Mouse (Mus musculus): ENCODE data around the gene Spock1. TPM values are rescaled to one million over a fixed set of nuclear protein-coding genes. Genes with fewer than 3 reads are reported as not detected.

Gene Spock1
- polyA plus RNA-seq, 1 experiment from 2014 or later, result 1.6 TPM

DNA sequence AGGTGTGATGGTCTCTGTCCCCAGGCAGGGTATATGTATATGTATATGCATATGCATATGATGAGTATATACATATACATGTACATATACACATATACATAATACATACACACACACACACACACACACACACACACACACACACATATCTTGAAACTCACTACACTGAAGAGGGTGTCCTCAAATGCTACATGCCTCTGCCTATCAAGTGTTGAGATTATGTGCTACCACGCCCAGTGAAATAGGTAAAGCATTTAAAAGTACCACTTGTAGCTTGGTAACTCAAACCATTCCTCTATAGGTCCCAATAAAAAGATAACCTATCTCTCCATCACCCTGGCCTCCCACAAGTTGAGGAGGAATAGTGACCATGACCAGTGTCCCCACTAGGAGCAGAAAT lies 234.7 kb downstream of the Spock1 start:
- Histone ChIP-seq H3K4me2 (replicated peaks; ENCODE audit: low read depth) (no peak overlapping the region), H3K4me3 (ENCODE audit: low read depth, low read length) (no peak overlapping the region), H3K27ac (replicated peaks) (no peak overlapping the region), H3K9ac (ENCODE audit: low read length) (no peak overlapping the region), H3K9me3 (ENCODE audit: control insufficient read depth, low read length) (no peaks in the 10 kb centered on the region), H3K27me3 (ENCODE audit: control insufficient read depth, insufficient read depth, low read length) (no peaks in the 10 kb centered on the region), H3K36me3 (ENCODE audit: control insufficient read depth, insufficient read depth, low read length) (no peaks in the 10 kb centered on the region), H3K4me1 (replicated peaks; ENCODE audit: control insufficient read depth, insufficient read depth) (no peaks in the 10 kb centered on the region)
- ATAC-seq (ENCODE audit: low FRiP score, low TSS enrichment) (no peak), DNase-seq (ENCODE audit: low spot score) (no peak)
- TF ChIP-seq CTCF (IDR thresholded peaks at IDR 0.05; ENCODE audit: low read depth) (no peak), EP300 (optimal IDR thresholded peaks at IDR 0.05) (no peak)
- 82% methylated on average over 1 of the region's 1 CpGs for WGBS

DNA sequence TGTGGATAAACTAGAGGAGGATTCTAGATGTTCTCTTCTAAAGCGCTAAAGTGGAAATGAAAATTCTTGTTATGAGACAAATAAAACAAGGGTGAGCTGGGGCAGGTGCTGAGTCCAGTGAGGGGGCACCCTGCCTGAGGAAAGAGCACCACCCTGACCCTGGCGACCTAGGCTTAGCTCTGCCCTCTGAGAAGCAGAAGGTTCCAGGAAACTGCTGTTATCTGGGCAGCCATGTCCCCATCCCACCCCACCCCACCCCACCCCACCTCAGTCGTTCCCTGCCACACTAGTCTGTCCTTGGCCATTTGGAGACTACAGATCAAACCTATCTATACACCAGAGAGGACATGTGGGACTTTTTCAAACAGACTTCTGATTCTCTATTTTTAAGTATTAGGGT lies 235.4 kb downstream of the Spock1 start:
- Histone ChIP-seq H3K4me2 (replicated peaks; ENCODE audit: low read depth) (no peak overlapping the region), H3K27me3 (ENCODE audit: control insufficient read depth, insufficient read depth, low read length) (no peaks in the 10 kb centered on the region), H3K9ac (ENCODE audit: low read length) (no peak overlapping the region), H3K4me1 (replicated peaks; ENCODE audit: control insufficient read depth, insufficient read depth) (no peaks in the 10 kb centered on the region), H3K36me3 (ENCODE audit: control insufficient read depth, insufficient read depth, low read length) (no peaks in the 10 kb centered on the region), H3K9me3 (ENCODE audit: control insufficient read depth, low read length) (no peaks in the 10 kb centered on the region), H3K27ac (replicated peaks) (no peak overlapping the region), H3K4me3 (ENCODE audit: low read depth, low read length) (no peak overlapping the region)
- TF ChIP-seq EP300 (optimal IDR thresholded peaks at IDR 0.05), result no peak
- no peak for TF ChIP-seq CTCF (IDR thresholded peaks at IDR 0.05; ENCODE audit: low read depth)
- 68% methylated on average over 3 of the region's 3 CpGs for WGBS
- DNase-seq (ENCODE audit: low spot score) (no peak), ATAC-seq (ENCODE audit: low FRiP score, low TSS enrichment) (no peak)

DNA sequence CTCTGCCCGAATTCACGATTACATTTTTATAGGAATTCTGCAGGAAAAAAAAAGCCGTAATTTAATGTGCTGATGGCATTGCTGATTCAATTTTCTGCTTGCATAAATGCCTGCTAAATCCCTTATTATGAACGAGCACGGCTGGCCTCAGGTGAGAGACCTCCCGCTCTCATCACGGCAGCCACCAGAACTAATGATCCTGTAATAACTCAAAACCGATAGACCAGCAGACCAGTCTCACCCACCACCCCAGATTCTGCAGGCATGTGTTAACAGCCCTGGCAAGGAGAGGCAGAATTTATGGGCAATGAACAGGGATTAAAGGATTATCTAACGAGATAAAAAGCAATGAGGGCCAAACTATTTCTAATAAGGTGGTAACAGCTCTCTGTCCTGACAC lies 236.2 kb downstream of the Spock1 start:
- H3K36me3 ChIP-seq (ENCODE audit: control insufficient read depth, insufficient read depth, low read length), result no peaks in the 10 kb centered on the region
- no peak for ATAC-seq (ENCODE audit: low FRiP score, low TSS enrichment)
- no peak overlapping the region for H3K4me2 ChIP-seq (replicated peaks; ENCODE audit: low read depth)
- H3K27ac ChIP-seq (replicated peaks), result no peak overlapping the region
- WGBS, result 67% methylated on average over 9 of the region's 9 CpGs
- TF ChIP-seq EP300 (optimal IDR thresholded peaks at IDR 0.05) (no peak), CTCF (IDR thresholded peaks at IDR 0.05; ENCODE audit: low read depth) (no peak)
- H3K9ac ChIP-seq (ENCODE audit: low read length), result no peak overlapping the region
- no peaks in the 10 kb centered on the region for H3K4me1 ChIP-seq (replicated peaks; ENCODE audit: control insufficient read depth, insufficient read depth)
- no peak for DNase-seq (ENCODE audit: low spot score)
- no peaks in the 10 kb centered on the region for H3K27me3 ChIP-seq (ENCODE audit: control insufficient read depth, insufficient read depth, low read length)
- H3K4me3 ChIP-seq (ENCODE audit: low read depth, low read length), result no peak overlapping the region
- no peaks in the 10 kb centered on the region for H3K9me3 ChIP-seq (ENCODE audit: control insufficient read depth, low read length)

- DNase-seq (ENCODE audit: low spot score), result no peak
- H3K9ac ChIP-seq (ENCODE audit: low read length), result no peak overlapping the region
- no peaks in the 10 kb centered on the region for H3K9me3 ChIP-seq (ENCODE audit: control insufficient read depth, low read length)
- no peaks in the 10 kb centered on the region for H3K4me1 ChIP-seq (replicated peaks; ENCODE audit: control insufficient read depth, insufficient read depth)
- no peak overlapping the region for H3K4me3 ChIP-seq (ENCODE audit: low read depth, low read length)
- no peak for ATAC-seq (ENCODE audit: low FRiP score, low TSS enrichment)
- H3K36me3 ChIP-seq (ENCODE audit: control insufficient read depth, insufficient read depth, low read length), result no peaks in the 10 kb centered on the region
- TF ChIP-seq EP300 (optimal IDR thresholded peaks at IDR 0.05), result no peak
- no peak for TF ChIP-seq CTCF (IDR thresholded peaks at IDR 0.05; ENCODE audit: low read depth)
- no peak overlapping the region for H3K27ac ChIP-seq (replicated peaks)
- WGBS, result 69% methylated on average over 5 of the region's 5 CpGs
- H3K4me2 ChIP-seq (replicated peaks; ENCODE audit: low read depth), result no peak overlapping the region
- H3K27me3 ChIP-seq (ENCODE audit: control insufficient read depth, insufficient read depth, low read length), result no peaks in the 10 kb centered on the region
These were observed 236.8 kb downstream of the Spock1 start for GRCm38 (mm10) chr13:57671322-57671721.

GRCm38 (mm10) chr13:57667621-57668020 lies 240.5 kb downstream of the Spock1 start:
- Histone ChIP-seq H3K4me2 (replicated peaks; ENCODE audit: low read depth) (no peak overlapping the region), H3K4me3 (ENCODE audit: low read depth, low read length) (no peak overlapping the region), H3K9me3 (ENCODE audit: control insufficient read depth, low read length) (no peaks in the 10 kb centered on the region), H3K27ac (replicated peaks) (no peak overlapping the region), H3K36me3 (ENCODE audit: control insufficient read depth, insufficient read depth, low read length) (no peaks in the 10 kb centered on the region), H3K4me1 (replicated peaks; ENCODE audit: control insufficient read depth, insufficient read depth) (no peaks in the 10 kb centered on the region), H3K9ac (ENCODE audit: low read length) (no peak overlapping the region), H3K27me3 (ENCODE audit: control insufficient read depth, insufficient read depth, low read length) (no peaks in the 10 kb centered on the region)
- no peak for TF ChIP-seq CTCF (IDR thresholded peaks at IDR 0.05; ENCODE audit: low read depth)
- no peak for TF ChIP-seq EP300 (optimal IDR thresholded peaks at IDR 0.05)
- ATAC-seq (ENCODE audit: low FRiP score, low TSS enrichment), result no peak
- no peak for DNase-seq (ENCODE audit: low spot score)
- WGBS, result 63% methylated on average over 3 of the region's 3 CpGs

DNA sequence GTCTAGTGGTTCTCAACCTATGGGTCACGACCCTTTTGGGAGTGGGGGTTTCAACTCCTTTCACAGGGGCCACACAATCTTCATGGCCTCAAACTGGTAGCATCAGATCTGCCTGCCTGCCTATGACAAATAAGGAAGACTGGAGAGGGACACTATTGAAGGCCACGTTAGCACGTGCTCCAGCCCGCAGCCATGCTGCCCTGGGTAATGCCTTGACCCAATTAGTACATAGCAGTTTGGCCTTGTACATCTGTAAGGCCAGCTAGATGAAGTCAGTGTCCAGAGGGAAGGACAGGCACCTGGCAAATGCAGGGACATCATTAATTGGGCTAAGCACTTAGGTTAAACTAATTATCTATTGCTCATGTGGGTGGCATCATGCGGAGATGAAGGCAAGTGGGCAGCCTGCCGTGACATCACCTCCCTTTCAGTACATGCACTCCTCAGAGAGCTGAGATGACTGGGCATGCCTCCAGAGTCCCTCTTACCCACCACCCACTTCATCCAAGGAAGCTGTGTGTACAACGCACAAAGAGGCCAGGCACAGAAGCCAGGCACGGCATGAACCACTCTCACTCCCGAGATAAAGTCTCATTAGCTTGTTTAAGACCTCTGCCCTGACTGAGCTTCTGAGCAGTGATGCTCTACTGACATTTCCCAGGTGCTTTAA lies 241.8 kb downstream of the Spock1 start:
- Histone ChIP-seq H3K9ac (ENCODE audit: low read length) (no peak overlapping the region), H3K4me1 (replicated peaks; ENCODE audit: control insufficient read depth, insufficient read depth) (no peaks in the 10 kb centered on the region), H3K4me2 (replicated peaks; ENCODE audit: low read depth) (no peak overlapping the region), H3K27me3 (ENCODE audit: control insufficient read depth, insufficient read depth, low read length) (no peaks in the 10 kb centered on the region), H3K36me3 (ENCODE audit: control insufficient read depth, insufficient read depth, low read length) (no peaks in the 10 kb centered on the region), H3K4me3 (ENCODE audit: low read depth, low read length) (no peak overlapping the region), H3K27ac (replicated peaks) (no peak overlapping the region), H3K9me3 (ENCODE audit: control insufficient read depth, low read length) (no peaks in the 10 kb centered on the region)
- DNase-seq (ENCODE audit: low spot score) (no peak), ATAC-seq (ENCODE audit: low FRiP score, low TSS enrichment) (no peak)
- TF ChIP-seq CTCF (IDR thresholded peaks at IDR 0.05; ENCODE audit: low read depth), result no peak
- TF ChIP-seq EP300 (optimal IDR thresholded peaks at IDR 0.05), result no peak
- WGBS, result 49% methylated on average over 9 of the region's 9 CpGs

Data from stomach, postnatal 0 days (tissue).